Mouse (Mus musculus) CH12F3 (cell line): ENCODE results near the gene Olfr122.

Source experiments
- in situ Hi-C: fragments of 300-500 bp; cut with MboI; formaldehyde crosslinking; loops from 2 replicates; pipeline ENCODE4 v1.14.3; 2020; ENCODE audit warnings: low sequenced_read_pairs

Olfr122 gene

GRCm38 (mm10) chr17:37768307-37768706 is at the start of gene Olfr122:
Gene Olfr122 (plus strand): TSS chr17:37768607.
- in situ Hi-C loops: no loop called here

GRCm38 (mm10) chr17:37721508-37721907 is 46.9 kb upstream of the Olfr122 start, which contains the start of gene Olfr120:
Gene Olfr120 (plus strand): TSS chr17:37721808.
- in situ Hi-C loops: no loop called here

- in situ Hi-C loops: no loop called here
Measured at GRCm38 (mm10) chr17:37738070-37738469, 30.3 kb upstream of the Olfr122 start.

- in situ Hi-C loops: no loop called here
Measured at GRCm38 (mm10) chr17:37793229-37793628, 24.8 kb downstream of the Olfr122 start, which contains the start of gene Olfr123. Gene Olfr123 (plus strand): TSS chr17:37793529.

- in situ Hi-C loops: no loop called here
Measured at GRCm38 (mm10) chr17:37799588-37799987, 31.2 kb downstream of the Olfr122 start, which contains the start of gene Olfr124. Gene Olfr124 (plus strand): TSS chr17:37799888.
